Mouse (Mus musculus) stomach, embryonic 15.5 days (tissue): Measurements from ENCODE around the gene Morc2a. TPM values are rescaled to one million over a fixed set of nuclear protein-coding genes. Genes with fewer than 3 reads are reported as not detected.
A peak's percentile ranks its signal among the peaks of the same experiment; 100 is the strongest.

ENCODE experiments used
- ATAC-seq: fragments of 200-750 bp; cut with Nextera tagmentation; 2 replicates; pipeline ENCODE4 v1.8.0; 2017; ENCODE audit warnings: low read depth, moderate number of reproducible peaks, moderate TSS enrichment; ENCODE audit not compliant: insufficient read depth, low FRiP score
- H3K27ac ChIP-seq: fragments of 300-500 bp; sonication (generic); 2 replicates; pipeline ENCODE4 v1.5.1; 2015; ENCODE audit warnings: mild to moderate bottlenecking, inconsistent platforms
- H3K27me3 ChIP-seq: fragments of 300-500 bp; sonication (generic); replicated peaks from 2 replicates; pipeline ENCODE4 v1.6.1; 2015; ENCODE audit warnings: inconsistent platforms
- H3K36me3 ChIP-seq: fragments of 300-500 bp; sonication (generic); 2 replicates; pipeline ENCODE4 v1.6.1; 2015; ENCODE audit warnings: inconsistent platforms
- H3K4me1 ChIP-seq: fragments of 300-500 bp; sonication (generic); 2 replicates; pipeline ENCODE4 v1.6.1; 2015; ENCODE audit warnings: inconsistent platforms
- H3K4me2 ChIP-seq: fragments of 300-500 bp; sonication (generic); 2 replicates; pipeline ENCODE4 v1.6.1; 2015; ENCODE audit warnings: mild to moderate bottlenecking, inconsistent platforms
- H3K4me3 ChIP-seq: fragments of 300-500 bp; sonication (generic); replicated peaks from 2 replicates; pipeline ENCODE4 v1.5.1; 2015; ENCODE audit warnings: inconsistent platforms
- H3K9ac ChIP-seq: fragments of 300-500 bp; sonication (generic); 2 replicates; pipeline ENCODE4 v1.6.1; 2015; ENCODE audit warnings: inconsistent platforms
- H3K9me3 ChIP-seq: fragments of 300-500 bp; sonication (generic); 2 replicates; pipeline ENCODE4 v1.6.1; 2016; ENCODE audit warnings: inconsistent platforms
- WGBS: fragments of 180-500 bp; shearing (Covaris S2); methylation state at CpG from one replicate; pipeline ENCODE4 v1.1.7; 2015; 5-methylcytosine and 5-hydroxymethylcytosine counted together
- polyA plus RNA-seq: library from polyadenylated mRNA; unstranded; fragments of >200 nt; fragmentation: Nextera tagmentation; extraction: Ambion mirVana; gene quantifications from 2 replicates; pipeline ENCODE4 v1.2.1, GENCODE M21; 2015

Morc2a gene
- polyA plus RNA-seq, 1 experiment from 2014 or later, result 23.4 TPM

- peak overlapping the region; percentile 84 for H3K4me3 ChIP-seq
- no peak for ATAC-seq
- H3K27ac ChIP-seq, result no peak overlapping the region
- H3K4me2 ChIP-seq, result peak overlapping the region; percentile 87
- H3K36me3 ChIP-seq, result peaks cover 13% of the 10 kb centered on the region
- WGBS, result 92% methylated on average over 6 of the region's 6 CpGs
- H3K4me1 ChIP-seq, result peaks cover 7% of the 10 kb centered on the region; the same call in 1 of the 2 replicates
- H3K9ac ChIP-seq, result no peak overlapping the region
- H3K9me3 ChIP-seq, result no peaks in the 10 kb centered on the region
- no peaks in the 10 kb centered on the region for H3K27me3 ChIP-seq
These were observed 1.1 kb downstream of the Morc2a start for GRCm38 (mm10) chr11:3650141-3650540.

- no peak for ATAC-seq
- 84% methylated on average over 2 of the region's 2 CpGs for WGBS
- Histone ChIP-seq H3K36me3 (peaks cover 22% of the 10 kb centered on the region), H3K4me1 (no peaks in the 10 kb centered on the region), H3K27ac (no peak overlapping the region), H3K4me3 (no peak overlapping the region), H3K27me3 (no peaks in the 10 kb centered on the region), H3K9ac (no peak overlapping the region), H3K4me2 (no peak overlapping the region), H3K9me3 (no peaks in the 10 kb centered on the region)
These were observed 13.0 kb downstream of the Morc2a start for GRCm38 (mm10) chr11:3661964-3662363.

- Histone ChIP-seq H3K9ac (no peak overlapping the region), H3K27ac (no peak overlapping the region), H3K9me3 (no peaks in the 10 kb centered on the region), H3K27me3 (no peaks in the 10 kb centered on the region), H3K4me2 (no peak overlapping the region), H3K4me3 (no peak overlapping the region), H3K4me1 (no peaks in the 10 kb centered on the region), H3K36me3 (peaks cover 43% of the 10 kb centered on the region)
- WGBS, result 86% methylated on average over 3 of the region's 3 CpGs
- no peak for ATAC-seq
These were observed 18.5 kb downstream of the Morc2a start for GRCm38 (mm10) chr11:3667506-3667905.

GRCm38 (mm10) chr11:3668768-3669167 is 19.8 kb downstream of the Morc2a start:
- no peak for ATAC-seq
- H3K27me3 ChIP-seq, result no peaks in the 10 kb centered on the region
- H3K4me2 ChIP-seq, result no peak overlapping the region
- H3K27ac ChIP-seq, result no peak overlapping the region
- no peaks in the 10 kb centered on the region for H3K4me1 ChIP-seq
- WGBS, result 79% methylated on average over 2 of the region's 2 CpGs
- peaks cover 48% of the 10 kb centered on the region for H3K36me3 ChIP-seq
- no peak overlapping the region for H3K4me3 ChIP-seq
- H3K9ac ChIP-seq, result no peak overlapping the region
- H3K9me3 ChIP-seq, result no peaks in the 10 kb centered on the region

- Histone ChIP-seq H3K27me3 (no peaks in the 10 kb centered on the region), H3K4me1 (no peaks in the 10 kb centered on the region), H3K9ac (no peak overlapping the region), H3K4me2 (no peak overlapping the region), H3K36me3 (peaks cover 45% of the 10 kb centered on the region), H3K4me3 (no peak overlapping the region), H3K9me3 (no peaks in the 10 kb centered on the region), H3K27ac (no peak overlapping the region)
- ATAC-seq, result no peak
These were observed 20.9 kb downstream of the Morc2a start for GRCm38 (mm10) chr11:3669849-3670248.

GRCm38 (mm10) chr11:3671000-3671628 is 22.1 kb downstream of the Morc2a start:
- Histone ChIP-seq H3K4me3 (no peak overlapping the region), H3K4me1 (no peaks in the 10 kb centered on the region), H3K4me2 (no peak overlapping the region), H3K9ac (no peak overlapping the region), H3K9me3 (no peaks in the 10 kb centered on the region), H3K36me3 (peaks cover 47% of the 10 kb centered on the region), H3K27me3 (no peaks in the 10 kb centered on the region), H3K27ac (no peak overlapping the region)
- no peak for ATAC-seq
- 96% methylated on average over 1 of the region's 1 CpGs for WGBS

- ATAC-seq, result no peak
- Histone ChIP-seq H3K4me2 (no peak overlapping the region), H3K9ac (no peak overlapping the region), H3K4me1 (no peaks in the 10 kb centered on the region), H3K36me3 (peaks cover 60% of the 10 kb centered on the region), H3K27me3 (no peaks in the 10 kb centered on the region), H3K9me3 (no peaks in the 10 kb centered on the region), H3K27ac (no peak overlapping the region), H3K4me3 (no peak overlapping the region)
- 81% methylated on average over 4 of the region's 4 CpGs for WGBS
These were observed 25.6 kb downstream of the Morc2a start for GRCm38 (mm10) chr11:3674545-3674944.

- H3K4me3 ChIP-seq, result no peak overlapping the region
- no peaks in the 10 kb centered on the region for H3K9me3 ChIP-seq
- ATAC-seq, result no peak
- H3K9ac ChIP-seq, result no peak overlapping the region
- H3K4me1 ChIP-seq, result no peaks in the 10 kb centered on the region
- H3K27me3 ChIP-seq, result no peaks in the 10 kb centered on the region
- H3K36me3 ChIP-seq, result peaks cover 64% of the 10 kb centered on the region
- no peak overlapping the region for H3K27ac ChIP-seq
- no peak overlapping the region for H3K4me2 ChIP-seq
- WGBS, result 96% methylated on average over 5 of the region's 5 CpGs
These were observed 27.4 kb downstream of the Morc2a start for GRCm38 (mm10) chr11:3676423-3676822.

GRCm38 (mm10) chr11:3677204-3677603 is 28.2 kb downstream of the Morc2a start:
- Histone ChIP-seq H3K27ac (no peak overlapping the region), H3K4me1 (no peaks in the 10 kb centered on the region), H3K4me2 (no peak overlapping the region), H3K9me3 (no peaks in the 10 kb centered on the region), H3K36me3 (peaks cover 57% of the 10 kb centered on the region), H3K27me3 (no peaks in the 10 kb centered on the region), H3K9ac (no peak overlapping the region), H3K4me3 (no peak overlapping the region)
- 70% methylated on average over 6 of the region's 6 CpGs for WGBS
- no peak for ATAC-seq

- Histone ChIP-seq H3K4me1 (no peaks in the 10 kb centered on the region), H3K4me3 (no peak overlapping the region), H3K27ac (no peak overlapping the region), H3K9me3 (no peaks in the 10 kb centered on the region), H3K27me3 (no peaks in the 10 kb centered on the region), H3K9ac (no peak overlapping the region), H3K36me3 (peaks cover 52% of the 10 kb centered on the region), H3K4me2 (no peak overlapping the region)
- 92% methylated on average over 3 of the region's 3 CpGs for WGBS
- ATAC-seq, result no peak
These were observed 30.8 kb downstream of the Morc2a start for GRCm38 (mm10) chr11:3679771-3680170.

GRCm38 (mm10) chr11:3683696-3684095 is 34.7 kb downstream of the Morc2a start:
- 90% methylated on average over 11 of the region's 11 CpGs for WGBS
- Histone ChIP-seq H3K27me3 (no peaks in the 10 kb centered on the region), H3K36me3 (peaks cover 56% of the 10 kb centered on the region), H3K4me2 (no peak overlapping the region), H3K9me3 (no peaks in the 10 kb centered on the region), H3K4me3 (no peak overlapping the region), H3K4me1 (no peaks in the 10 kb centered on the region), H3K9ac (no peak overlapping the region), H3K27ac (no peak overlapping the region)
- no peak for ATAC-seq

GRCm38 (mm10) chr11:3684232-3684631 is 35.2 kb downstream of the Morc2a start:
- ATAC-seq, result no peak
- H3K9me3 ChIP-seq, result no peaks in the 10 kb centered on the region
- H3K4me2 ChIP-seq, result no peak overlapping the region
- H3K27me3 ChIP-seq, result no peaks in the 10 kb centered on the region
- no peaks in the 10 kb centered on the region for H3K4me1 ChIP-seq
- H3K9ac ChIP-seq, result no peak overlapping the region
- no peak overlapping the region for H3K27ac ChIP-seq
- H3K4me3 ChIP-seq, result no peak overlapping the region
- H3K36me3 ChIP-seq, result peaks cover 58% of the 10 kb centered on the region
- 84% methylated on average over 1 of the region's 1 CpGs for WGBS
